Mouse (Mus musculus): ENCODE results near the gene Aanat. TPM values are rescaled to one million over a fixed set of nuclear protein-coding genes. Genes with fewer than 3 reads are reported as not detected.

Gene Aanat
- polyA plus RNA-seq, 1 experiment from 2014 or later = 0.36 TPM

GRCm38 (mm10) chr11:116570821-116571220 lies 15.4 kb upstream of the Aanat start:
- H3K36me3 ChIP-seq (ENCODE audit: control insufficient read depth, insufficient read depth, low read length) = 0 out of 2 replicates have a peak, but pooled peaks cover 3% of the 10 kb centered on the region
- H3K27me3 ChIP-seq (replicated peaks; ENCODE audit: control insufficient read depth, insufficient read depth, low read length) = no peaks in the 10 kb centered on the region
- no peak for DNase-seq (ENCODE audit: low spot score)
- H3K4me1 ChIP-seq (ENCODE audit: control insufficient read depth, insufficient read depth, low read length) = peaks cover 9% of the 10 kb centered on the region
- H3K4me3 ChIP-seq (ENCODE audit: low read depth, low read length) = no peak overlapping the region
- 86% methylated on average over 7 of the region's 7 CpGs for WGBS
- H3K27ac ChIP-seq (ENCODE audit: low read depth, low read length) = 0 out of 2 replicates have a peak overlapping the region, but pooled peaks have one; percentile 0
- H3K4me2 ChIP-seq (ENCODE audit: low read length) = no peak overlapping the region
- ATAC-seq = no peak
- no peak overlapping the region for H3K9ac ChIP-seq (ENCODE audit: low read length)
- no peaks in the 10 kb centered on the region for H3K9me3 ChIP-seq (replicated peaks; ENCODE audit: control insufficient read depth, low read length)

- H3K36me3 ChIP-seq (ENCODE audit: control insufficient read depth, insufficient read depth, low read length) = 0 out of 2 replicates have a peak, but pooled peaks cover 3% of the 10 kb centered on the region
- H3K27me3 ChIP-seq (replicated peaks; ENCODE audit: control insufficient read depth, insufficient read depth, low read length) = no peaks in the 10 kb centered on the region
- ATAC-seq = no peak
- peaks cover 9% of the 10 kb centered on the region for H3K4me1 ChIP-seq (ENCODE audit: control insufficient read depth, insufficient read depth, low read length)
- H3K4me3 ChIP-seq (ENCODE audit: low read depth, low read length) = no peak overlapping the region
- H3K27ac ChIP-seq (ENCODE audit: low read depth, low read length) = no peak overlapping the region; the same call in 1 of the 2 replicates
- no peak for DNase-seq (ENCODE audit: low spot score)
- H3K9me3 ChIP-seq (replicated peaks; ENCODE audit: control insufficient read depth, low read length) = no peaks in the 10 kb centered on the region
- H3K4me2 ChIP-seq (ENCODE audit: low read length) = no peak overlapping the region
- WGBS = 86% methylated on average over 19 of the region's 19 CpGs
- H3K9ac ChIP-seq (ENCODE audit: low read length) = no peak overlapping the region
Measured at GRCm38 (mm10) chr11:116571767-116572679, 14.2 kb upstream of the Aanat start.

- WGBS = 70% methylated on average over 12 of the region's 12 CpGs
- H3K4me1 ChIP-seq (ENCODE audit: control insufficient read depth, insufficient read depth, low read length) = peaks cover 9% of the 10 kb centered on the region
- H3K9ac ChIP-seq (ENCODE audit: low read length) = no peak overlapping the region
- no peak overlapping the region for H3K4me2 ChIP-seq (ENCODE audit: low read length)
- H3K36me3 ChIP-seq (ENCODE audit: control insufficient read depth, insufficient read depth, low read length) = 0 out of 2 replicates have a peak, but pooled peaks cover 3% of the 10 kb centered on the region
- no peak for ATAC-seq
- H3K27me3 ChIP-seq (replicated peaks; ENCODE audit: control insufficient read depth, insufficient read depth, low read length) = no peaks in the 10 kb centered on the region
- DNase-seq (ENCODE audit: low spot score) = no peak
- no peak overlapping the region for H3K4me3 ChIP-seq (ENCODE audit: low read depth, low read length)
- no peaks in the 10 kb centered on the region for H3K9me3 ChIP-seq (replicated peaks; ENCODE audit: control insufficient read depth, low read length)
- H3K27ac ChIP-seq (ENCODE audit: low read depth, low read length) = no peak overlapping the region; the same call in 1 of the 2 replicates
Measured at GRCm38 (mm10) chr11:116572756-116573543, 13.3 kb upstream of the Aanat start.

- 0 out of 2 replicates have a peak, but pooled peaks cover 3% of the 10 kb centered on the region for H3K36me3 ChIP-seq (ENCODE audit: control insufficient read depth, insufficient read depth, low read length)
- no peaks in the 10 kb centered on the region for H3K9me3 ChIP-seq (replicated peaks; ENCODE audit: control insufficient read depth, low read length)
- no peak overlapping the region for H3K27ac ChIP-seq (ENCODE audit: low read depth, low read length)
- 68% methylated on average over 6 of the region's 6 CpGs for WGBS
- no peak overlapping the region for H3K4me2 ChIP-seq (ENCODE audit: low read length)
- H3K4me3 ChIP-seq (ENCODE audit: low read depth, low read length) = no peak overlapping the region
- H3K27me3 ChIP-seq (replicated peaks; ENCODE audit: control insufficient read depth, insufficient read depth, low read length) = no peaks in the 10 kb centered on the region
- DNase-seq (ENCODE audit: low spot score) = no peak
- no peak overlapping the region for H3K9ac ChIP-seq (ENCODE audit: low read length)
- H3K4me1 ChIP-seq (ENCODE audit: control insufficient read depth, insufficient read depth, low read length) = peaks cover 15% of the 10 kb centered on the region
- no peak for ATAC-seq
Measured at GRCm38 (mm10) chr11:116574486-116574885, 11.7 kb upstream of the Aanat start.

GRCm38 (mm10) chr11:116574982-116575381 lies 11.2 kb upstream of the Aanat start:
- DNase-seq (ENCODE audit: low spot score) (no peak), ATAC-seq (no peak)
- peaks cover 19% of the 10 kb centered on the region for H3K4me1 ChIP-seq (ENCODE audit: control insufficient read depth, insufficient read depth, low read length)
- 0 out of 2 replicates have a peak, but pooled peaks cover 3% of the 10 kb centered on the region for H3K36me3 ChIP-seq (ENCODE audit: control insufficient read depth, insufficient read depth, low read length)
- no peak overlapping the region for H3K4me2 ChIP-seq (ENCODE audit: low read length)
- no peaks in the 10 kb centered on the region for H3K9me3 ChIP-seq (replicated peaks; ENCODE audit: control insufficient read depth, low read length)
- H3K9ac ChIP-seq (ENCODE audit: low read length) = no peak overlapping the region
- no peak overlapping the region for H3K4me3 ChIP-seq (ENCODE audit: low read depth, low read length)
- 75% methylated on average over 6 of the region's 6 CpGs for WGBS
- H3K27ac ChIP-seq (ENCODE audit: low read depth, low read length) = no peak overlapping the region
- H3K27me3 ChIP-seq (replicated peaks; ENCODE audit: control insufficient read depth, insufficient read depth, low read length) = no peaks in the 10 kb centered on the region

- ATAC-seq (no peak), DNase-seq (ENCODE audit: low spot score) (no peak)
- H3K4me3 ChIP-seq (ENCODE audit: low read depth, low read length) = no peak overlapping the region
- no peak overlapping the region for H3K9ac ChIP-seq (ENCODE audit: low read length)
- H3K27ac ChIP-seq (ENCODE audit: low read depth, low read length) = no peak overlapping the region
- 84% methylated on average over 2 of the region's 2 CpGs for WGBS
- H3K4me1 ChIP-seq (ENCODE audit: control insufficient read depth, insufficient read depth, low read length) = peaks cover 19% of the 10 kb centered on the region
- H3K27me3 ChIP-seq (replicated peaks; ENCODE audit: control insufficient read depth, insufficient read depth, low read length) = no peaks in the 10 kb centered on the region
- no peak overlapping the region for H3K4me2 ChIP-seq (ENCODE audit: low read length)
- no peaks in the 10 kb centered on the region for H3K9me3 ChIP-seq (replicated peaks; ENCODE audit: control insufficient read depth, low read length)
- 0 out of 2 replicates have a peak, but pooled peaks cover 3% of the 10 kb centered on the region for H3K36me3 ChIP-seq (ENCODE audit: control insufficient read depth, insufficient read depth, low read length)
Measured at GRCm38 (mm10) chr11:116575396-116575795, 10.8 kb upstream of the Aanat start.

- Histone ChIP-seq H3K4me2 (ENCODE audit: low read length) (peak overlapping the region; percentile 77; the same call in 1 of the 2 replicates), H3K4me3 (ENCODE audit: low read depth, low read length) (no peak overlapping the region), H3K27me3 (replicated peaks; ENCODE audit: control insufficient read depth, insufficient read depth, low read length) (no peaks in the 10 kb centered on the region), H3K27ac (ENCODE audit: low read depth, low read length) (no peak overlapping the region), H3K36me3 (ENCODE audit: control insufficient read depth, insufficient read depth, low read length) (no peaks in the 10 kb centered on the region), H3K9me3 (replicated peaks; ENCODE audit: control insufficient read depth, low read length) (no peaks in the 10 kb centered on the region), H3K9ac (ENCODE audit: low read length) (no peak overlapping the region), H3K4me1 (ENCODE audit: control insufficient read depth, insufficient read depth, low read length) (peaks cover 15% of the 10 kb centered on the region)
- ATAC-seq = no peak
- WGBS = 88% methylated on average over 3 of the region's 3 CpGs
- peak; percentile 8 for DNase-seq (ENCODE audit: low spot score)
Measured at GRCm38 (mm10) chr11:116579280-116579679, 7.0 kb upstream of the Aanat start.

- Histone ChIP-seq H3K27ac (ENCODE audit: low read depth, low read length) (peak overlapping the region; percentile 90; the same call in 1 of the 2 replicates), H3K4me3 (ENCODE audit: low read depth, low read length) (peak overlapping the region; percentile 89), H3K36me3 (ENCODE audit: control insufficient read depth, insufficient read depth, low read length) (no peaks in the 10 kb centered on the region), H3K9me3 (replicated peaks; ENCODE audit: control insufficient read depth, low read length) (no peaks in the 10 kb centered on the region), H3K4me2 (ENCODE audit: low read length) (peak overlapping the region; percentile 77), H3K9ac (ENCODE audit: low read length) (peak overlapping the region; percentile 90), H3K4me1 (ENCODE audit: control insufficient read depth, insufficient read depth, low read length) (peaks cover 10% of the 10 kb centered on the region), H3K27me3 (replicated peaks; ENCODE audit: control insufficient read depth, insufficient read depth, low read length) (no peaks in the 10 kb centered on the region)
- 21% methylated on average over 10 of the region's 10 CpGs for WGBS
- no peak for ATAC-seq
- DNase-seq (ENCODE audit: low spot score) = peak; percentile 19
Measured at GRCm38 (mm10) chr11:116580031-116580652, 6.1 kb upstream of the Aanat start.
